Mouse (Mus musculus): ENCODE results near the gene Sult1a1.

Sult1a1 gene

GRCm38 (mm10) chr7:126657522-126657921 is 18.7 kb downstream of the Sult1a1 start:
- DNase-seq = no peak

DNA sequence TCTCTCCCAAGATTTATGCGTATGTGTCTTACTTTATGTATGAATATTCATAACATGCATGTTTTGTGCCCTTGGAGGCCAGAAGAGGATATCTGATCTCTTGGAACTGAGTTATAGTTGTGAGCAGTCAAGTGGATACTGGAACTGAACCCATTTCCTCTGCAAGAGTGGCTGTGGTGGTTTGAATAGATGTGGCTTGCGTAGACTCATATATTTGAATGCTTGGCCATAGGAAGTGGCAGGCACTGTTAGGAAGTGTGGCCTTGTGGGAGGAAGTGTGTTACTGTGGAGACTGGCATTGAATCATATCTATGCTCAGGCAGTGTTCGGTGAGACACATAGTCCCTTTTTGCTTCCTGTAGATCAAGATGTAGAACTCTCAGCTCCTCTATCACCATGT is 20.5 kb downstream of the Sult1a1 start:
- peak; percentile 51 for DNase-seq

DNA sequence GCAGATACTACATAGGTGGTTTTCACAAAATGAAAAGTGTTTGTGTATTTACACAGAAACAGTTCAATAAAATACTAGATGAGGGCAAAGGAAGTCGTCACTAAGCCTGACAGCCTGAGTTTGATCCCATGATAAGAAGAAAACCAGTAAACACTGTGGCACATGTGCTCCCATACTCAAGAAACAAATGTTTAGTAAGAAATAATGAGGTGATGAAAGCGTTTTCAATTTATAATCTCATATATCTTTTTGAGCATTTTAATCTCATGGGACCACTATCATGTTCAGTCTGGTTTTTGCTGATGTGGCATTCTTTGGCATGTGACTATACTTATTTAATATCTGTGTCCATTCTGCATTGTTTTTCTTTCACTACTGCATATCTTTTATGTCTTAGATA is 22.2 kb downstream of the Sult1a1 start:
- no peak for DNase-seq

GRCm38 (mm10) chr7:126650852-126651251 is 25.4 kb downstream of the Sult1a1 start:
- DNase-seq = no peak

- peak; percentile 94 for DNase-seq
Observed at GRCm38 (mm10) chr7:126649231-126650051, 26.8 kb downstream of the Sult1a1 start, which contains the start of gene Sgf29. Gene Sgf29, plus strand, starts transcription at chr7:126649309.

- peak; percentile 22 for DNase-seq
Observed at GRCm38 (mm10) chr7:126648486-126648885, 27.7 kb downstream of the Sult1a1 start.

DNA sequence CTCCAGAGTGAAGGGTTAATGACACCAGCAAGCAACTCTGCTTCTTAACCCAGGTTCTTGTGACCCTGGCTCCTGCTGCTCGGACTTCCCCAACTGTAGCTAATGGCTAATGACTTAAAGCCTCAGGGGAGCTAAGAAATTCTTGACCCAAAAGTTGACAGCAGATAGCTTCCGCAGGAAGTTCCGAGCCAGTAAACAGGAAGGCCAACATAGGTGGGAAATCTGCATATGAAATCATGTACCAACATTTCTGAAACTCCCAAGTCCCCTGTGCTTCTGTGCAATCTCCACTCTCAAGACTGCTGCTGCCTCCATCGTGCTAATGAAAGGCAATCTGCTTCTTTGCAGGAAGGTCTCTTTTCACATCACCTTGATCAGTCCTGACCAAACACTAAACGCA is 30.5 kb downstream of the Sult1a1 start:
- no peak for DNase-seq

- no peak for DNase-seq
Observed at GRCm38 (mm10) chr7:126644914-126645313, 31.3 kb downstream of the Sult1a1 start.

- DNase-seq = no peak
Observed at GRCm38 (mm10) chr7:126644345-126644744, 31.9 kb downstream of the Sult1a1 start.

- DNase-seq = peak; percentile 67
Observed at GRCm38 (mm10) chr7:126643244-126643617, 33.0 kb downstream of the Sult1a1 start.

GRCm38 (mm10) chr7:126642545-126643243 is 33.5 kb downstream of the Sult1a1 start:
- no peak for DNase-seq

DNA sequence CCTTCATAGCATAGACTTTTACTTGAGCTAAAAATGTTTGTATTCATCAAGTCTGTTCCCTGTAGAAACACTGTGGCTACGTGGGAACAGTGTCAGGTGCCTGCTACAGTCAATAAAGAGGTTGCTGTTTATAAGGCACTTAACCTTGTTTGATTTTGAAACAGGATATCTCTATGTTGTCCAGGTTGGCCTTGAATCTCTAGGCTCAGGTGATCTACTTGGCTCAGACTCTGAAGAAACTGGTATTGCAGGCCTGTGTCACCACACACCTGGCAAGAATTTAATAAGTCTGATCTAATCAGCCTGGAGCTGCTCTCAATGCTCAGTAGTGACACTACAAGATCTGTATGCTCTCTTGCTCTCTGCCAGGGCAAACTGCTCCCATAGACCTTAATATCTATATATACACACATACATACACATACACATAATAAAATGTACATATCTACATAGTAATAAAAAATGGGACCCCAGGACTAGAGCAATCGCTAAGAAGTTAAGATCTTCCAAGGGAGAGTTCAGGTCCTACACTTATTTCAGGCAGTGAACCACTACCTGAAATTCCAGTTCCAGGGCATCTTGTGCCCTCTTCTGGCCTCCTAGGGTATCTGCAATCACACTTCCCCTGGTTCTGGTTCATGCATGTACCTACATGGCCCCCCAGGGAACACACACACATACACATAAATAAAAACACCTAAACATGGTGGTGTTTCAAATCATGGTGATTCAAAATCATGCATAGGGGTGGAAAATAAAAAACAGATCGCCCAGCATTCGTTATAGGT is 39.3 kb downstream of the Sult1a1 start:
- DNase-seq = peak; percentile 78

DNA sequence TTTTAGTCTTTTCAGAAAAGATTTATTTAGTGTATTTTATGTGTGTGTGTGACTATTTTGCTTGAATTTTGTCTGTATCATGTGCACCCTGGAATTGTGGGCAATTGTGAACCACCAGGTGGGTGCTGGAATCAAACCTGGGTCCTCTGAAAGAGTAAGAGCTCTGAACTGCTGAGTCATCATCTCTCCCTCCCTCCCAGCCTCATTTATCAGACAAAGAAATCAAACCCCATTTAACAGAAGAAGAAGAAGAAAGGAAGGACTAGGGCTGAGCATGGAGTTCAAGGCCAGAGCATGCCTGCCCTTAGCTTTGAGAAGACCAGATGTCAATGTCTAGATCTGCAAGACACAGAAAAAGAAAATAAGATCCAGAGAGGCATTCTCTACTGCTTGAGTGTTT is 40.9 kb downstream of the Sult1a1 start:
- DNase-seq = no peak

DNA sequence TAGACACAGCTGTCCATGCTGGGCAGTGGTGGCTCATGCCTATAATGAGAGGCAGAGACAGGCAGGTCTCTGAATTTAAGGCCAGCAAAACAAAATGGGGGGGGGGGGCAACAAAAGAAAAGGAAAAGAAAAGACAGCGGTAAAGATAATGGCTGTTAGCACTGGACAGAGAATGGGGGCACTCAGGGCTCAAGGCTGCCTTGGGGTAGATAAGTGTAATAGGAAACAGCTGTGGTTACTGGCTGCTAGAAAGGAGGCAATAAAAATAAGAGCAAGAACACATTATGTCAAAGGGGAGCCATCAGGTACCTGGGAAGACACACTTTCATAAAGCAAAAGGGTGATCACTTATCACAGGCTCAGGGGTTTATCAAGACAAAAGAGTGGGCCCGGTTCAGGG is 43.8 kb downstream of the Sult1a1 start:
- no peak for DNase-seq

DNA sequence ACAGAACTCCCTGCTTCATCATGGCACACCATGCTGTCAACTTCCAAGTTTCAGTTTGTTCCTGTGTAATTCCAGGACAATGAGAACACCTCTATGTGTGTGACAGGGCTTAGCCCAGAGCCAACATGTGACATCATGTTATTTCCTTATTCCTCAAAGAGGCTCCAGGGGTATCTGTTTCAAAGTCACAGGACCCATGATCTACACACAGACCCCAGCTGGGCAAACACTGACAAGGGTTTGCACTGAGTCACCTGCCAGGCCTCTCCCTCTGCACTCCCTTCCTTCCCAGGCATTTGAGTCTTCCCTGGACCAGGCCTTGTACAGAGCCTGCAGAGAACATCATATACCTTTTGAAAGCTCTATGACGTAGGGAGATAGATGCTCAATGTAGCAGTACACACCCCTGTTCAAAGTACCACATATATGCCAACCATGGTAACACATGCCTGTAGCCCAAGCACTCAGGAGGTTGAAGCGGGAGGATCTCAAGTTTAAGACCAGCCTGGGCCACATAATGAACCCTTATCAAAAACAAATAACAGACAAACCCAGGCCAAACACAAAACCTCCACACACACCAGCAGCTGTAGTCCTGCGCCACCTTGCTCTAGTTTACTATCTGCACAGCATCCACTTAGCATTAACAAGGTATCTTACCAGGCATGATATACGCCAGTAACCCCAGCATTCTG is 45.3 kb downstream of the Sult1a1 start, which contains the start of gene Nupr1:
Nupr1 (minus strand) TSS at position 38 of the 695 bp plus-strand sequence.
- DNase-seq = no peak

GRCm38 (mm10) chr7:126629915-126630314 is 46.3 kb downstream of the Sult1a1 start:
- no peak for DNase-seq

- peak; percentile 30 for DNase-seq
Observed at GRCm38 (mm10) chr7:126628111-126628510, 48.1 kb downstream of the Sult1a1 start.

DNA sequence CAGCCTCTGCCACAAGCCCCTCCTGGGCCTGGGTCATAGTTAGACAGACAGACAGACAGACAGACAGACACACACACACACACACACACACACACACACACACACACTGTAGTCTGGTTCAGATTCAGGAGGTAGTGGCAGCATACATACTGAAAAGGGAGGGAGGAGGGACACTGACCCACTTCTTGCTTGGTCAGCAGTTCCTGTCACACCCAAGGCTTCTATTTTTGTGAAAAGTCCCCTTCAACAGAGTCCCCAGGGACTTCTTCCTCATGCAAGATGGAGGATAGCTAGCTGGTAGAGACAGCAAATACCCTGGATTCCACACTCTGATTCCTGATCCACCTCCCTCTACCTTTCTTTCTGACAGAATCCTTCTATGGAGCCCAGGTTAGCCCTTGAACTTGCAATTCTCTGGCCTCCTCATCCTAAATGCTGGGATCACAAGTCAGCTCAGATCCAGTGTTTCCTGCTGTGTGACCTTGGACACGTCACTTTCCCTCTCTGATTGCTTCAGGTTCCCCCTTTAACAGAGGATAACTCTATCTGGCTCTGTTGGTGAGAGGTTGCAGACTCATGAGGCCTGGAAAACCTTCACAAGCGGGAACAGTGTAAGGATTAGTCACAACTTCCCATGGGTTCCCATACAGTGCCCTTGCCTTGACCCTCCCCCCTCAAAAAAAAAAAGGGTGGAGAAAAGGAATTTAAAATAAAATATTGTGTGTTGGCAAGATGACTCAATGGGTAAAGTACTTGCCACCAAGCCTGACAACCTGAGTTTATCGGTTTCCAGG is 50.2 kb downstream of the Sult1a1 start:
- no peak for DNase-seq

GRCm38 (mm10) chr7:126625369-126625768 is 50.9 kb downstream of the Sult1a1 start:
- peak; percentile 95 for DNase-seq

GRCm38 (mm10) chr7:126624774-126625173 is 51.5 kb downstream of the Sult1a1 start:
- DNase-seq = peak; percentile 50

DNA sequence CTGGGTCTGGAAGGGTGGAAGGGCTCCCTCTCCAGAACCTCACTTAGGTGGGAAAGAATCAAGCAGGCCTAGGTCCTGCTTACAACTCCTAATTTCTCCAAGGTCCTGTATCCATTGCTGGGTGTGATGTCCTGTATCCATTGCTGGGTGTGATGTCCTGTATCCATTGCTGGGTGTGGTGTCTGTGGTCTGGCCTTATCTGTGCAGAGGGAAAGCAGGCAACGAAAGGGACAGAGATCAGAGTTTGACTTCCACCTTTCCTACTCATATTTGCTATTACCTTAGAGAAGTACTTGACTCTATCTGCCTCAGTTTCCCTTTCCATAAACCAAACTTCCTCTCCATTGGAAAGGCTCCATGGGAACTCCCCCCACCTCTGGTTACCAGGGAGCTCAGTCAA is 52.9 kb downstream of the Sult1a1 start:
- no peak for DNase-seq
